Mouse (Mus musculus) C2C12 (cell line): ENCODE data around the gene Gm49486.
"Not testable (repeated sequence)": the region's sequence is repeated elsewhere in the genome, so short reads cannot be mapped to it uniquely, and the experiment has no call there.

Source experiments
- CEBPB ChIP-seq: IDR thresholded peaks from one replicate; pipeline ENCODE4 v1.6.1; 2011; ENCODE audit warnings: low read depth, mild to moderate bottlenecking, control low read depth, moderate library complexity
- CTCF ChIP-seq: IDR thresholded peaks from one replicate; pipeline ENCODE4 v1.5.1; 2011; ENCODE audit not compliant: control insufficient read depth, insufficient read depth, insufficient read length
- MAX ChIP-seq: IDR thresholded peaks from one replicate; pipeline ENCODE4 v1.6.1; 2011; ENCODE audit warnings: mild to moderate bottlenecking, control low read depth
- MYOG ChIP-seq: IDR thresholded peaks from one replicate; pipeline ENCODE4 v1.6.1; 2011; ENCODE audit not compliant: control insufficient read depth, insufficient read length; ENCODE audit errors: extremely low read depth
- USF1 ChIP-seq: IDR thresholded peaks from one replicate; pipeline ENCODE4 v1.6.1; 2011; ENCODE audit warnings: low read depth, mild to moderate bottlenecking, control low read depth, moderate library complexity

- TF ChIP-seq CTCF, MAX, CEBPB, USF1, MYOG: not testable (repeated sequence)
These were observed 3.4 kb upstream of the Gm49486 start for GRCm38 (mm10) chr15:79225780-79226179.
